Mouse (Mus musculus) midbrain, postnatal 0 days (tissue): ENCODE data around the gene Suds3. TPM values are rescaled to one million over a fixed set of nuclear protein-coding genes. Genes with fewer than 3 reads are reported as not detected.

ENCODE experiments used
- ATAC-seq: fragments of 200-750 bp; cut with Nextera tagmentation; 2 replicates; pipeline ENCODE4 v1.8.0; 2017; ENCODE audit warnings: moderate number of reproducible peaks, mild to moderate bottlenecking, moderate TSS enrichment, moderate library complexity; ENCODE audit not compliant: low FRiP score
- DNase-seq: peaks from one replicate; pipeline ENCODE4 v3.0.0-alpha.2; 2015; ENCODE audit warnings: low spot score
- H3K27ac ChIP-seq: fragments of 300-500 bp; sonication (generic); 2 replicates; pipeline ENCODE4 v1.5.1; 2014; ENCODE audit warnings: low read depth, mild to moderate bottlenecking, low read length, mixed read lengths
- H3K27me3 ChIP-seq: fragments of 300-500 bp; sonication (generic); 2 replicates; pipeline ENCODE4 v1.6.1; 2014; ENCODE audit warnings: low read length, control low read depth, mixed read lengths; ENCODE audit not compliant: insufficient read depth
- H3K36me3 ChIP-seq: fragments of 300-500 bp; sonication (generic); 2 replicates; pipeline ENCODE4 v1.6.1; 2014; ENCODE audit warnings: low read length, control low read depth, mixed read lengths; ENCODE audit not compliant: insufficient read depth
- H3K4me1 ChIP-seq: fragments of 300-500 bp; sonication (generic); 2 replicates; pipeline ENCODE4 v1.6.1; 2014; ENCODE audit warnings: mild to moderate bottlenecking, control low read depth, antibody characterized with exemption, low read length, mixed read lengths; ENCODE audit not compliant: insufficient read depth
- H3K4me2 ChIP-seq: fragments of 300-500 bp; sonication (generic); 2 replicates; pipeline ENCODE4 v1.6.1; 2014; ENCODE audit warnings: low read depth, mild to moderate bottlenecking, low read length, mixed read lengths; ENCODE audit not compliant: poor library complexity, severe bottlenecking
- H3K4me3 ChIP-seq: fragments of 300-500 bp; sonication (generic); 2 replicates; pipeline ENCODE4 v1.5.1; 2014; ENCODE audit warnings: low read depth, mild to moderate bottlenecking, low read length, moderate library complexity
- H3K9ac ChIP-seq: fragments of 300-500 bp; sonication (generic); replicated peaks from 2 replicates; pipeline ENCODE4 v1.6.1; 2014; ENCODE audit warnings: mild to moderate bottlenecking, low read length, moderate library complexity, mixed read lengths; ENCODE audit not compliant: poor library complexity, severe bottlenecking
- H3K9me3 ChIP-seq: fragments of 300-500 bp; sonication (generic); 2 replicates; pipeline ENCODE4 v1.6.1; 2016; ENCODE audit warnings: low read length, control low read depth
- CTCF ChIP-seq: IDR thresholded peaks from 2 replicates; pipeline ENCODE4 v1.5.1; 2016; ENCODE audit warnings: antibody characterized with exemption, mild to moderate bottlenecking
- WGBS: fragments of 180-500 bp; shearing (Covaris S2); extraction: QIAGEN DNeasy Blood & Tissue Kit; methylation state at CpG from one replicate; pipeline ENCODE4 v1.1.7; 2014; 5-methylcytosine and 5-hydroxymethylcytosine counted together
- polyA plus RNA-seq: library from polyadenylated mRNA; unstranded; fragments of >200 nt; fragmentation: Nextera tagmentation; extraction: Ambion mirVana; gene quantifications from 2 replicates; pipeline ENCODE4 v1.2.1, GENCODE M21; 2015
- total RNA-seq: library from RNA; depleted of rRNA; stranded (reverse); fragments of >200 nt; gene quantifications from 2 replicates; pipeline ENCODE4 v1.2.3, GENCODE M21; 2014

The Suds3 gene
- total and polyA plus RNA-seq, 2 experiments from 2014 or later: 70.9 to 95.0 TPM

DNA sequence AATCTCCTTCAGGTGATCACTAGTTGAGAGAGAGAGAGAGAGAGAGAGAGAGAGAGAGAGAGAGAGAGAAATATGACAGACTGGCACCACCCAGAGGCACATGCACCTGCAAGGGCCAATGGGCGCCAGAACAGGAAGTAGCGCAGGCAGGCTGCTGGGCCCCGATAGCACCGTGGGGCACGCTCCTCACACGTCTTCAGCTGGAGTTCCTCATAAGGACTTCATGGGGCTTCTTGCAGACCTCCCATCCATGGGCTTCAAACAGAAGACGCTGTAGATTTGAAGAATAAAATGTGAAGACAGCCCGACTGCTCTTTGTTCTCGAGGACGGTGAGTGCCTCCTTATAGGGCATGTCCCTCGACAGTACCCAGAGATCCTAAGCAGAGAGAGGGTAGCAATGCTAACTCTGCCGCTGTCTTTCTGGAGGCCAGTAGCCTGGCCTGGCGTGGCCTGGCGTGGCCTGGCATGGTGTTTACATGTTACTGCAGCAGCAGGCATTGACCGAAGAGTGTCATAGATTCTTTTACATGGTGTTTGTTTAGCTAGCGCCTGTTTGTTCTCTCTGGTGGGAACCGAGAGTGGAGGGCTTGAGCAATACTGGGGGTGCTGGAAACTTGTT lies 17.6 kb upstream of the Suds3 start:
- H3K27me3 ChIP-seq: no peaks in the 10 kb centered on the region
- 85% methylated on average over 17 of the region's 17 CpGs for WGBS

GRCm38 (mm10) chr5:117130726-117131125 lies 14.8 kb upstream of the Suds3 start:
- ATAC-seq: no peak
- no peaks in the 10 kb centered on the region for H3K9me3 ChIP-seq

More for the DNA sequence above, 17.6 kb upstream of the Suds3 start:
- Histone ChIP-seq H3K27ac (no peak overlapping the region), H3K9ac (no peak overlapping the region), H3K4me1 (no peaks in the 10 kb centered on the region), H3K9me3 (no peaks in the 10 kb centered on the region), H3K36me3 (0 out of 2 replicates have a peak, but pooled peaks cover 3% of the 10 kb centered on the region), H3K4me2 (no peak overlapping the region), H3K4me3 (no peak overlapping the region)
- ATAC-seq (no peak), DNase-seq (no peak)
- no peak for TF ChIP-seq CTCF

DNA sequence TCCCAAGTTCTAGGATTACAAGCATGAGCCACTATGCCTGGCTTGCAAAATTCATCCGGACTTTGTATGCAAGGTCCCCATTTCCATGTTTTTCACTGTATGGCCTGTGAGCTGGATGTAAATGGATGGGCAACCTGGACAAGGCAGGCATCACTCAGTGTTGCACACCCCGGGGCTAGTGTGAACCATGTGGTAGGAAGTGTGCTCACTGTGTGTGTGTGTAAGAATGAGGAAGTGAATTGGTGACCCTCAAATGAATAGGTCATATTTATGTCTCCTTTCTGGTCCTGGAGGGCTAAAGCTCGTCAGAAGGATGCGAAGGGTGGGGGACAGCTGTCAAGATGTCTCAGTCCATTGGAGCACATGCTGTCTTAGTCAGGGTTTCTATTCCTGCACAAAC lies 11.1 kb upstream of the Suds3 start:
- Histone ChIP-seq H3K27ac (no peak overlapping the region), H3K4me1 (no peaks in the 10 kb centered on the region), H3K36me3 (0 out of 2 replicates have a peak, but pooled peaks cover 3% of the 10 kb centered on the region), H3K27me3 (no peaks in the 10 kb centered on the region), H3K9ac (no peak overlapping the region), H3K4me3 (no peak overlapping the region), H3K9me3 (no peaks in the 10 kb centered on the region), H3K4me2 (no peak overlapping the region)
- ATAC-seq: no peak
- DNase-seq: no peak
- TF ChIP-seq CTCF: no peak
- WGBS: 77% methylated on average over 4 of the region's 4 CpGs

More at GRCm38 (mm10) chr5:117130726-117131125, 14.8 kb upstream of the Suds3 start:
- H3K9ac ChIP-seq: no peak overlapping the region
- H3K27ac ChIP-seq: no peak overlapping the region
- H3K4me3 ChIP-seq: no peak overlapping the region
- no peak for DNase-seq
- no peak for TF ChIP-seq CTCF
- 0 out of 2 replicates have a peak, but pooled peaks cover 3% of the 10 kb centered on the region for H3K36me3 ChIP-seq
- no peaks in the 10 kb centered on the region for H3K4me1 ChIP-seq
- no peaks in the 10 kb centered on the region for H3K27me3 ChIP-seq
- 93% methylated on average over 15 of the region's 15 CpGs for WGBS
- no peak overlapping the region for H3K4me2 ChIP-seq

DNA sequence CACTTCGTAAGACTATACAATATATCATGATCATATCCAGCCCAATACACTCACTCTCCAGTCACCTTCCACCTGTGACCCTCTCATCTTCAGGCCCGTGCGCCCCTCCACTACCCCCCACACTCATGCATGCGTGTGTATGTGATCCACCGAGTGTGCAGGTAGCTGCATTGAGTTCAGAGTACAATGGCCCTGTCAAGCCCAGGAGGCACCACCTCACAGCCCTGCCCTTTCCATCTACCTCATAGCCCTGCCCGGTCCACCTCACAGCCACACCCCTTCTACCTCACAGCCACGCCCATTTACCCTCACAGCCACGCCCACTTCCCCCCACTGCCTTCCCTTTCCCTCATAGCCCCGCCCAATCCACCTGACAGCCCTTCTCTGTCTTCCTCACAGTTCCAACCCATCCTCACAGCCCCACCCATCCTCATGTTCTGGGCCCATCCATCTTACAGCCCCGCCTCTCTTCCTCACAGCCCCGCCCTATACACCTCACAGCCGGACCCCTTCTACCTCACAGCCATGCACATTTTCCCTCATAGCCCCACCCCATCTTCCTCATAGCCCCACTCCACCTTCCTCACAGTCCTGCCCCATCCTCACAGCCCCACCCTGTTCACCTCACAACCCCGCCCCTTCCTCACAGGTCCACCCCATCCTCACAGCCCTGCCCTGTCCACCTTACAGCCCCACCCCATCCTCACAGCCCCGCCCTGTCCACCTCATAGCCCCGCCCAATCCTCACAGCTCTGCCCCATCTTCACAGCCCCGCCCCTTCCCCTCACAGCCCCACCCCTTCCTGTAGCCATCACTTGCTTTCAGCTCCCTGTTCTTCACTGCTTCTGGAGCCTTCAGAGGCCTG lies 9.8 kb upstream of the Suds3 start:
- Histone ChIP-seq H3K36me3 (0 out of 2 replicates have a peak, but pooled peaks cover 3% of the 10 kb centered on the region), H3K9ac (no peak overlapping the region), H3K27me3 (0 out of 2 replicates have a peak, but pooled peaks cover 3% of the 10 kb centered on the region), H3K9me3 (no peaks in the 10 kb centered on the region), H3K4me2 (no peak overlapping the region), H3K4me1 (peaks cover 7% of the 10 kb centered on the region; the same call in 1 of the 2 replicates), H3K4me3 (no peak overlapping the region), H3K27ac (no peak overlapping the region)
- TF ChIP-seq CTCF: no peak
- DNase-seq: no peak
- peak; percentile 7; the same call in 1 of the 2 replicates for ATAC-seq
- WGBS: 82% methylated on average over 16 of the region's 16 CpGs

DNA sequence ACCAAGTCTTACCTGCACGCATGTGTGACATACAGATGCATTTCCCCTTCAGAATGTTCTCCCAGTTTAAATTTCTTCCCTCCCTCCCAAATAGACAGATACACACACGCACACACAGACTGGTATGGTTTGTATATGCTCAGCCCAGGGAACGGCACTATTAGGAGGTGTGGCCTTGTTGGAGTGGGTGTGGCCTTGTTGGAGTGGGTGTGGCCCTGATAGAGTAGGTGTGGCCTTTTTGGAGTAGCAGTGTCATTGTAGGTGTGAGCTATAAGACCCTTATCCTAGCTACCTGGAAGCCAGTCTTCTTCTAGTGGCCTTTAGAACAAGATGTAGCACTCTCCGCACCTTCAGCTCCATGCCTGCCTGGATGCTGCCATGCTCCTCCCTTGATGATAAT lies 7.9 kb upstream of the Suds3 start:
- 89% methylated on average over 4 of the region's 4 CpGs for WGBS
- TF ChIP-seq CTCF: no peak
- Histone ChIP-seq H3K9ac (no peak overlapping the region), H3K9me3 (no peaks in the 10 kb centered on the region), H3K27me3 (0 out of 2 replicates have a peak, but pooled peaks cover 3% of the 10 kb centered on the region), H3K4me3 (no peak overlapping the region), H3K4me1 (peaks cover 9% of the 10 kb centered on the region; the same call in 1 of the 2 replicates), H3K4me2 (no peak overlapping the region), H3K27ac (no peak overlapping the region), H3K36me3 (0 out of 2 replicates have a peak, but pooled peaks cover 1% of the 10 kb centered on the region)
- no peak for ATAC-seq
- no peak for DNase-seq
